Mouse (Mus musculus) midbrain, embryonic 10.5 days (tissue): ENCODE results near the gene Ttll6. TPM values are rescaled to one million over a fixed set of nuclear protein-coding genes. Genes with fewer than 3 reads are reported as not detected.
"Not testable (repeated sequence)": the region's sequence is repeated elsewhere in the genome, so short reads cannot be mapped to it uniquely, and the experiment has no call there.

Experiments used
- DNase-seq: peaks from one replicate; pipeline ENCODE4 v3.0.0-alpha.2; 2017; ENCODE audit warnings: low spot score
- H3K27ac ChIP-seq: fragments of 300-500 bp; sonication (generic); replicated peaks from 2 replicates; pipeline ENCODE4 v1.5.1; 2016; ENCODE audit warnings: mild to moderate bottlenecking
- H3K27me3 ChIP-seq: fragments of 300-500 bp; sonication (generic); 2 replicates; pipeline ENCODE4 v1.6.1; 2016; ENCODE audit warnings: low read depth, mild to moderate bottlenecking; ENCODE audit not compliant: poor library complexity, severe bottlenecking
- H3K36me3 ChIP-seq: fragments of 300-500 bp; sonication (generic); 2 replicates; pipeline ENCODE4 v1.6.1; 2016; ENCODE audit warnings: mild to moderate bottlenecking, moderate library complexity
- H3K4me1 ChIP-seq: fragments of 300-500 bp; sonication (generic); 2 replicates; pipeline ENCODE4 v1.6.1; 2016
- H3K4me3 ChIP-seq: fragments of 300-500 bp; sonication (generic); 2 replicates; pipeline ENCODE4 v1.5.1; 2016; ENCODE audit warnings: mild to moderate bottlenecking, moderate library complexity
- H3K9me3 ChIP-seq: fragments of 300-500 bp; sonication (generic); replicated peaks from 2 replicates; pipeline ENCODE4 v1.6.1; 2016; ENCODE audit warnings: mild to moderate bottlenecking
- WGBS: fragments of 180-500 bp; shearing (Covaris S2); methylation state at CpG from one replicate; pipeline ENCODE4 v1.1.7; 2016; 5-methylcytosine and 5-hydroxymethylcytosine counted together
- polyA plus RNA-seq: library from polyadenylated mRNA; unstranded; fragments of >200 nt; fragmentation: Nextera tagmentation; extraction: Ambion mirVana; gene quantifications from 2 replicates; pipeline ENCODE4 v1.2.1, GENCODE M21; 2016

Ttll6 gene
- polyA plus RNA-seq, 1 experiment from 2014 or later: not detected

GRCm38 (mm10) chr11:96122806-96123205, 10.8 kb upstream of the Ttll6 start:
- WGBS: 79% methylated on average over 4 of the region's 4 CpGs
- H3K4me3 ChIP-seq, H3K9me3 ChIP-seq, H3K27ac ChIP-seq, DNase-seq, H3K36me3 ChIP-seq: not testable (repeated sequence)
- H3K27me3 ChIP-seq: peaks cover 55% of the 10 kb centered on the region
- peaks cover 13% of the 10 kb centered on the region for H3K4me1 ChIP-seq

- H3K9me3 ChIP-seq: no peaks in the 10 kb centered on the region
- WGBS: 2% methylated on average over 45 of the region's 45 CpGs
- peak; percentile 52 for DNase-seq
- peaks cover 55% of the 10 kb centered on the region for H3K27me3 ChIP-seq
- no peak overlapping the region; the same call in 1 of the 2 replicates for H3K27ac ChIP-seq
- H3K4me3 ChIP-seq: peak overlapping the region; percentile 57
- H3K4me1 ChIP-seq: peaks cover 13% of the 10 kb centered on the region
- no peaks in the 10 kb centered on the region for H3K36me3 ChIP-seq
These were observed 9.3 kb upstream of the Ttll6 start for GRCm38 (mm10) chr11:96124052-96124914.

GRCm38 (mm10) chr11:96130606-96131005, 3.0 kb upstream of the Ttll6 start:
- H3K27me3 ChIP-seq: peaks cover 70% of the 10 kb centered on the region

GRCm38 (mm10) chr11:96135847-96136246, 2.3 kb downstream of the Ttll6 start:
- no peak overlapping the region for H3K27ac ChIP-seq
- H3K4me1 ChIP-seq: peaks cover 13% of the 10 kb centered on the region
- peaks cover 65% of the 10 kb centered on the region for H3K27me3 ChIP-seq
- WGBS: 90% methylated on average over 8 of the region's 8 CpGs
- no peak for DNase-seq
- no peaks in the 10 kb centered on the region for H3K9me3 ChIP-seq
- H3K4me3 ChIP-seq: no peak overlapping the region
- no peaks in the 10 kb centered on the region for H3K36me3 ChIP-seq

More at GRCm38 (mm10) chr11:96130606-96131005, 3.0 kb upstream of the Ttll6 start:
- no peaks in the 10 kb centered on the region for H3K36me3 ChIP-seq
- WGBS: 72% methylated on average over 10 of the region's 10 CpGs
- no peak overlapping the region for H3K4me3 ChIP-seq
- peaks cover 8% of the 10 kb centered on the region for H3K4me1 ChIP-seq
- no peaks in the 10 kb centered on the region for H3K9me3 ChIP-seq
- H3K27ac ChIP-seq: no peak overlapping the region
- DNase-seq: no peak

- 56% methylated on average over 4 of the region's 4 CpGs for WGBS
- H3K27me3 ChIP-seq: peaks cover 40% of the 10 kb centered on the region
- H3K4me3 ChIP-seq: no peak overlapping the region
- no peaks in the 10 kb centered on the region for H3K9me3 ChIP-seq
- H3K36me3 ChIP-seq: no peaks in the 10 kb centered on the region
- no peak for DNase-seq
- no peak overlapping the region for H3K27ac ChIP-seq
- H3K4me1 ChIP-seq: peaks cover 21% of the 10 kb centered on the region
These were observed 7.2 kb downstream of the Ttll6 start for GRCm38 (mm10) chr11:96140726-96141175.

- Histone ChIP-seq H3K4me1 (peaks cover 25% of the 10 kb centered on the region), H3K4me3 (no peak overlapping the region), H3K36me3 (no peaks in the 10 kb centered on the region), H3K27me3 (peaks cover 61% of the 10 kb centered on the region), H3K9me3 (no peaks in the 10 kb centered on the region), H3K27ac (no peak overlapping the region)
- 66% methylated on average over 4 of the region's 4 CpGs for WGBS
- no peak for DNase-seq
These were observed 10.2 kb downstream of the Ttll6 start for GRCm38 (mm10) chr11:96143766-96144165.

- Histone ChIP-seq H3K27me3 (peaks cover 64% of the 10 kb centered on the region), H3K27ac (no peak overlapping the region), H3K4me1 (peaks cover 20% of the 10 kb centered on the region), H3K36me3 (no peaks in the 10 kb centered on the region), H3K9me3 (no peaks in the 10 kb centered on the region), H3K4me3 (peak overlapping the region; percentile 37)
- peak; percentile 80 for DNase-seq
- WGBS: 3% methylated on average over 15 of the region's 15 CpGs
These were observed 12.2 kb downstream of the Ttll6 start for GRCm38 (mm10) chr11:96145622-96146270.

- no peak for DNase-seq
- no peaks in the 10 kb centered on the region for H3K9me3 ChIP-seq
- no peaks in the 10 kb centered on the region for H3K36me3 ChIP-seq
- 81% methylated on average over 6 of the region's 6 CpGs for WGBS
- peaks cover 82% of the 10 kb centered on the region for H3K27me3 ChIP-seq
- no peak overlapping the region for H3K4me3 ChIP-seq
- H3K4me1 ChIP-seq: peaks cover 20% of the 10 kb centered on the region
- H3K27ac ChIP-seq: no peak overlapping the region
These were observed 13.9 kb downstream of the Ttll6 start for GRCm38 (mm10) chr11:96147471-96147870.

GRCm38 (mm10) chr11:96164769-96165168, 31.2 kb downstream of the Ttll6 start:
- Histone ChIP-seq H3K36me3 (no peaks in the 10 kb centered on the region), H3K4me3 (no peak overlapping the region), H3K9me3 (no peaks in the 10 kb centered on the region), H3K27me3 (peaks cover 79% of the 10 kb centered on the region), H3K27ac (no peak overlapping the region), H3K4me1 (no peaks in the 10 kb centered on the region)
- WGBS: 66% methylated on average over 12 of the region's 12 CpGs
- DNase-seq: no peak

GRCm38 (mm10) chr11:96168125-96168524, 34.5 kb downstream of the Ttll6 start:
- Histone ChIP-seq H3K27me3 (peaks cover 100% of the 10 kb centered on the region), H3K36me3 (no peaks in the 10 kb centered on the region), H3K4me3 (no peak overlapping the region), H3K4me1 (peaks cover 8% of the 10 kb centered on the region), H3K27ac (no peak overlapping the region), H3K9me3 (no peaks in the 10 kb centered on the region)
- no peak for DNase-seq
- 39% methylated on average over 9 of the region's 9 CpGs for WGBS

GRCm38 (mm10) chr11:96169016-96169415, 35.4 kb downstream of the Ttll6 start:
- no peaks in the 10 kb centered on the region for H3K36me3 ChIP-seq
- no peak overlapping the region for H3K4me3 ChIP-seq
- no peak overlapping the region for H3K27ac ChIP-seq
- H3K4me1 ChIP-seq: peaks cover 8% of the 10 kb centered on the region
- no peaks in the 10 kb centered on the region for H3K9me3 ChIP-seq
- no peak for DNase-seq
- WGBS: 20% methylated on average over 7 of the region's 7 CpGs
- peaks cover 100% of the 10 kb centered on the region for H3K27me3 ChIP-seq

GRCm38 (mm10) chr11:96170711-96171379, 37.3 kb downstream of the Ttll6 start:
- H3K27ac ChIP-seq: no peak overlapping the region
- no peak overlapping the region for H3K4me3 ChIP-seq
- peaks cover 8% of the 10 kb centered on the region for H3K4me1 ChIP-seq
- WGBS: under 1% methylated on average over 20 of the region's 20 CpGs
- peaks cover 100% of the 10 kb centered on the region for H3K27me3 ChIP-seq
- no peak for DNase-seq
- no peaks in the 10 kb centered on the region for H3K36me3 ChIP-seq
- no peaks in the 10 kb centered on the region for H3K9me3 ChIP-seq
